Mouse (Mus musculus) gastrocnemius, adult 18-20 months (tissue): Measurements from ENCODE around the gene Olfr654. TPM values are rescaled to one million over a fixed set of nuclear protein-coding genes. Genes with fewer than 3 reads are reported as not detected.

Experiments used
- DNase-seq: peaks from one replicate; pipeline ENCODE4 v3.0.0; 2021; ENCODE audit warnings: low spot score
- long read RNA-seq, 2 experiments: library from polyadenylated mRNA; stranded (forward); transcript quantifications; one replicate each; pipeline ENCODE4 v2.0.0; 2021
- total RNA-seq, 2 experiments: library from RNA; stranded (reverse); gene quantifications; 2 replicates each; pipeline ENCODE4 v1.2.3; 2021

Gene Olfr654
- total RNA-seq: not detected
- long read RNA-seq, experiment 1: 0 reads
- long read RNA-seq, experiment 2: 0 reads

DNA sequence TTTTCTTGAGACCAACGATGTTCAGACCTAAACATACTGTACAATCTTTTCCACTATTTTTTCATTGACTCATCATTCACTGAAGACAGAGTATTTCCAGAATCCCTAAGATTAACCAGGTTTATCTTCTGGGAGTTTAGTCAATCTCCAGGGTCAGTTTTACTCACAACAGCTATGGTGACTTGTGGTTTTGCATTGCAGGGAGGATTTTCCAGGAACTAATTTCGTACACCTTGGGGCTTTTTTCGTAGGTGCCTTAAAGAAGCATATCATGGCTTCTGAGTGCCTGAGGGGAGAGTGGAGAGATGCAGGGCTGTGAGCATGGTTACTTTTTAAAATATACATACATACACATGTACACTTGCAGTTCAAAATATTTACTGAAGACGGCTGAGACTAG lies at the start of gene Olfr654:
TSS of gene Olfr654 (plus strand) at position 301 of the 400 bp plus-strand sequence.
- DNase-seq: no peak

DNA sequence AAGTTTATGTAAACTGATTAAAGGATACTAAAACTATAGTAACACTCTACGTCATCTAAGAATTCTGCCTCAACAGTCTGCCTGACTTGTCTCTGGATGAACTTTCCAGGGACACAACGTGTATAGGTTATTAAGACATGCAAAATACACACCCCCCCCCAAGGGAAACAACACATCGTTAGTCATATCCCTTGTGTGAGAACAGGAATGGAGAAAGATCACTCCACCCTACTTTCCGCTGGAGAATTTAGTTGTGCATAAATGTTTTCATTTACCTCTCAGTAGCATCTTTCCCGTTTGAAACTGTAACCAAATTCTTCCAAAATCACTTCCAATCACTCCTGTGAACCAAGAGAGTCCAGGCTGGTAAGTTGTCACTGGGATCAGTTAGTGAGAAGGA lies 37.0 kb upstream of the Olfr654 start, which contains the start of gene Olfr651:
TSS of gene Olfr651 (plus strand) at position 301 of the 400 bp plus-strand sequence.
- DNase-seq: no peak

DNA sequence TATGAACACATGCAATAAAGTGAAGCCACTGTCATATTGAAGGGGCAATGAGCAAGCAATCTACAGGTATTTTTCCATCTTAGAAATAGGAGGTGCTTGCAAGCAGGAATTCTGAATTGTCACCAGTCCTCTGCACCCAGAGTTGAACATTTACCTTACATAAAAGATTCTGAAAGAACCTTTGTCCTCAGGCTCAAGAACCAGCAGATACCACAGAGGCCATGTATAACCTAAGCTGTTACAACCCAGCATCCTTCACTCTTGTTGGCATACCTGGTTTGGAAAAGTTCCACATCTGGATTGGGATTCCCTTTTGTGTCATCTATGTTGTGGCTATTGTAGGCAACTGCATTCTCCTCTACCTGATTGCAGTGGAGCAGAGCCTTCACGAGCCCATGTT lies 34.1 kb upstream of the Olfr654 start:
- DNase-seq: no peak

DNA sequence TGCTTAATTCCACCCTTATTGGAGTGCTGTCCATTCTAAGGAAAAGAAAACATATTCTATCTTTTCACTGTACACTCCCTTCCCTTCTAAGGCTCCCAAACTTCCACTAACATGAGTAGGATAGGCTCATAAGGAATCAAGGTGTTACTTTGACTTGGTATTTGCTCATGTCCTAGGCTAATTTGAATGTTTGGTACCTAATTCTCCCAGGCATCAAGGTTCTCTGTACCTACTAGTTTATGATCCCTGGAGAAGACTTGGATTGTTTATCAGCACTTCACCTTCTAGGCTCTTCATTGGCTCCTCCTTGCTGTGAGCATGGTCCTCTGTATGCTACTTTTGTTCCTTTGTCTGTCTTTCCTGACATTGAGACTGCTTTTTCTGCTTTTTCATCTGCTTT lies 26.2 kb upstream of the Olfr654 start, which contains the start of gene Olfr652:
TSS of gene Olfr652 (plus strand) at position 301 of the 400 bp plus-strand sequence.
- no peak for DNase-seq

DNA sequence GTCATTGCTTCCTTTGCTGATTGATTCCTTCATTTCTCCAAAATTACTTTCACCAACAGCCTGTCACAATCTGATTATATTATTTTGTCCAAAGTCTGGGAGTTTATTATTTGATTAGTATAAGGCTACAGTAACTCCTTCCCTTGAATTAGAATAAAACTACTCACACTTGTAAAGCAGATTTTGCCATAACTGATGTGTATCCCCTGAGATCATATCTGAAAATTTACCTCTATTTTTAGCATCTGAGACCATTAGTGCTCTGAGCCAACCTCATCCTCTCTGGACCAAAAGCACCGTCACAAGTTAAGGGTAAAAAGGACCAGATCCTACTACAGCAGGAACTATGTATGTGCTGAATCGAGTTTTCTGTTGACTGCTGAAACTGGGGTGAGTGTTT lies 9.8 kb upstream of the Olfr654 start, which contains the start of gene Olfr653:
TSS of gene Olfr653 (plus strand) at position 301 of the 400 bp plus-strand sequence.
- no peak for DNase-seq

DNA sequence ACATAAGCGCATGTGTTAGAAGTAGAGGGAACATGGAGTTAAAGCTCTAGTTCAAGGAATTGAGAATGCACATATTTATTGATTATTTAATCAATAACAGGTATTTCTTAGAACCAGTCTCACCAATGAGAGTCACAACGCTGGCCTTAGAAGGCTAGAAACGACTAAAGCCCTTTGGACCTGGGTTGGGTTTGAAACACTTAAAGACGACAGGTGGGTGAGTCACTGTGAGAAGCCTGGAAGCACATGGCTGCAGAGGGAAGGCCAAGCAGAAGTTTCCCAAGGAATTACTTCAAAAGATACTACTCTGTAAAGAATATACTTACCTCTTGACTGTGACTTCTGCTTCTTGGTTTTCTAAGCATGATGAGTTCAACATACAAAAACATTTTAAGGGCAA lies 6.0 kb upstream of the Olfr654 start:
- no peak for DNase-seq

DNA sequence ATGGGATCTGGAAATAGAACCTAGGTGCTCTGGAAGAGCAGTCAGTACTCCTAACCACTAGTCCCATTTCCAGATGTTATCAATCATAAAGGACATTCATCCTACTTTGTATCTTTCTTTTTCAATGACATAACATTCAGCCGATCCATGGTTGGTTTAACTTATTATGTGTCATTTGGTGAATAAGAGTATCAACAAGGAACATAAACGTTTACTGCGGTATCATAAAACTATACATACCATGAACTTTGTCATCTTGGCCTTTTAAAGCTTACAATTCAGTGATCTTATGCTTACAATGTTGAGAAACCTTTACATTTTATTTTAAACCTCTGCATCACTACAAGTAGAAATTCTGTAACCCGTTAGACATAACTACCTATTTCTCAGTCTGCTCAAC lies 5.4 kb upstream of the Olfr654 start:
- DNase-seq: no peak

DNA sequence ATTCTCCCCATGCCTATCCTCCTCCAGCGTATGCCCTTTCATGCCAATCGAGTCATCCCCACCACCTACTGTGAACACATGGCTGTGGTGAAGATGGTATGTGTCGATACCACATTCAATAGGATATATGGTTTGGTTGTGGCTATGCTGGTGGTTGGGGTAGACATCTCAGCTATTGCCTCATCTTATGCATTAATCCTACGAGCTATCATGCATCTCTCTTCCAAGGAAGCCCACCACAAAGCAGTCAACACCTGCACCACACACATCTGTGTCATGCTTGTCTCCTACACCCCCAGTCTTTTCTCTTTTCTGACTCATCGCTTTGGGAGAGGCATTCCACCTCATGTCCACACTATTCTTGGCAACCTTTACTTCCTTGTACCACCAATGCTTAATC lies 1.4 kb downstream of the Olfr654 start:
- DNase-seq: no peak

DNA sequence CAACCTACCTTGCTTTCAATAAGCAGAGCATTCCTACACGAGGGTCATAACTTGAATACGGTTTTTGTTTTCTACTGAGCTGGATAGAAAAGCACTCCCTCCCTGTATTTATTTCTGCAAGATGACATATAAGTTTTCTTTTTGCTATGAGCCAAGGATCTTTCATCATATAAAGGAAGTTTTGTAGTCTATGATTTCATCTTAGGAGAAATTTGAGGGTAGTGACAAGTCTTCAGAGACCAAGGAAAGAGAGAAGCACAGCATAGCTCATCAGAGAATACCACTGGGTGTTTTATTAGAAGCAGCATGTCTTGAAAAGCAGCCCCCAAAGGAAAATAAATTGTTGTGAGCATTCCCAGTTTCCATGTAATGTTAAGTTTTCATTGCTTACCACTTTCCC lies 14.9 kb downstream of the Olfr654 start, which contains the start of gene Olfr655:
TSS of gene Olfr655 (minus strand) at position 101 of the 400 bp plus-strand sequence.
- no peak for DNase-seq

DNA sequence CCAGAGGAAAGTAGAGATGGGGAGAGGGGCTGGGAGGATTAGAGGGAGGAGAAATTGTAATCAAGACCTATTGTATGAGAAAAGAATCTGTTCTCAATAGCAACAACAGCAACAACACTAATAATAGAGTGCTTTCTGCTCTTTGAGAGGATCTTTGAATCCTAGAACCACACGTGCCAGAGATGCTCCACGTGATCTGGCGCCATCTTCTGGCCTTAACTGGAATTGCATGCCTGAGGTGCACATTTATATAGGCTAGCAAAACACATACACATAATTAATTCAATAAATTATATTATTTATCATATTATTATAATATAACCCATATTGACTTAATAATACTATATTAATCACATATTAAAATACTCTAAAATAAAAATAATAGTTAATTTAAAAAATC lies 16.3 kb downstream of the Olfr654 start:
- no peak for DNase-seq

DNA sequence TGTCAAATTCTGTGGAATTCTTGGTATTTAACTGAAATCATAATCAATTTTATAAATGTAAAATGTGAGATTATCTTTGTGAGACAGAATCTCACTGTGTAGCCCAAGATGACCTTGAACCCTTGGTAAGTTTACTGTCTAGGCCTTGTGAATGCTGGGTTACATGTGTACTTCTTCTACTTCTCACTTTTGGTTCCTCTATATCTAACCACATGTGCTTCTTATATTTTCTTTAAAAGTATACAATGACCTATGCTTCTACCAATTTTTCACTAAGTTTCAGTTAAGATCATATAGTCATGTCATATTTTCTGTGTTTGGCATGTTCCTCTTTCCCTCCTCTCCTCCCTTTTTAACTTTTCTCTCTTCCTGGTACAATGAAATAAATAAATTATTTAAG lies 17.9 kb downstream of the Olfr654 start:
- no peak for DNase-seq

DNA sequence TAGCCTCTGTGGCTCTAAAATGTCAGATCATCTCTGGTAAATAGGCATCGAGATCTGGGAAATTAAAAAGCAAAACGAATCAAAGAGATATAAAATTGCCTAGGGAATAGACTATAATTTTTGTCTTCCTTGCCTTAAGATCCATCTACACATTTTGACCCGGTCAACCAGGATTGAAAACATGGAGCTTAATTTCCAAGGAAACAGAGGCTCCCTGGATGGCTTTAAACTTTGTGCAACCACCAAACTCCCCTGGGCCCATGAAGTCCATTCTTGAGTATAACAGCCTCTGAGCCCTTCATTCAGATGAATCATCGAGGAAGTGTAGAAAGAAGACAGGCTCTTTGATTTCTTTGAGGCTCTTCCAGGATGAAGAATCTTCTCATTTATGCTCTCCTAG lies 26.8 kb downstream of the Olfr654 start, which contains the start of gene Olfr656:
TSS of gene Olfr656 (plus strand) at position 301 of the 400 bp plus-strand sequence.
- DNase-seq: no peak

DNA sequence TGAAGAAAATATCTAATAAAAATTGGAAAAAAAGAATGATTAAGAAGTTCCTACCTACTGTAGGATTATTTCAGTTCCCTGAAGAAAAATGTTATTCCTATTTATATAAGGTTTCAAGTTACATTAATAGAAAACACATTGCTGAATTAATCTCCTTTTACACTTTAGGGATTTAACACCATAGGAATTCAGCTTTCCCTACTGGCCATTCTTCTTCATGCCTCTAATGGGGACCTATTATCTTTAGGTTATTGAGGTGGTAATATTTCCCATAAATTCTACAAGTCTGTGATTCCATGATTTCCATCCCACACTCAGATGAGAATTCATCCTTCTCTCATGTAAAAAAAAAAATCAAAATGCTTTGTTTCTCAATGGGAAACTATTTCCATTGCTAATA lies 37.7 kb downstream of the Olfr654 start, which contains the start of gene Olfr657:
TSS of gene Olfr657 (plus strand) at position 301 of the 400 bp plus-strand sequence.
- DNase-seq: no peak

Other genes with a start within 250 kb of the Olfr654 start
- 1 to 10 TPM; 2.4 to 2.8 TPM for gene Trim12c, start 233.7 kb upstream of the Olfr654 start, total RNA-seq
- gene Trim30b, start 217.1 kb upstream of the Olfr654 start, total RNA-seq: not detected
- not detected for gene Trim30c, start 186.2 kb upstream of the Olfr654 start, total RNA-seq
- under 1 TPM; 0.53 to 1.00 TPM for gene Trim30a, start 121.8 kb upstream of the Olfr654 start, total RNA-seq
- gene Trim30d, start 79.2 kb upstream of the Olfr654 start, total RNA-seq: under 1 TPM; 0.34 to 0.64 TPM
- not detected for gene Olfr651, start 36.9 kb upstream of the Olfr654 start, total RNA-seq
- gene Olfr652, start 26.1 kb upstream of the Olfr654 start, total RNA-seq: not detected
- not detected for gene Olfr653, start 9.7 kb upstream of the Olfr654 start, total RNA-seq
- gene Olfr655, start 14.8 kb downstream of the Olfr654 start, total RNA-seq: not detected
- not detected for gene Olfr656, start 26.9 kb downstream of the Olfr654 start, total RNA-seq
- gene Olfr657, start 37.8 kb downstream of the Olfr654 start, total RNA-seq: not detected
- not detected for gene Olfr658, start 60.3 kb downstream of the Olfr654 start, total RNA-seq
- not detected for gene Olfr659, start 79.7 kb downstream of the Olfr654 start, total RNA-seq
- not detected for gene Olfr661, start 99.5 kb downstream of the Olfr654 start, total RNA-seq
- gene Usp17le, start 190.4 kb downstream of the Olfr654 start, total RNA-seq: not detected